Mouse (Mus musculus) forebrain, embryonic 13.5 days (tissue): Measurements from ENCODE around the gene Lcat. TPM values are rescaled to one million over a fixed set of nuclear protein-coding genes. Genes with fewer than 3 reads are reported as not detected.

ENCODE experiments used
- ATAC-seq: fragments of 200-750 bp; cut with Nextera tagmentation; 2 replicates; pipeline ENCODE4 v1.8.0; 2017
- H3K27ac ChIP-seq: fragments of 300-500 bp; sonication (generic); 2 replicates; pipeline ENCODE4 v1.5.1; 2015; ENCODE audit warnings: inconsistent platforms, mild to moderate bottlenecking, moderate library complexity
- H3K27me3 ChIP-seq: fragments of 300-500 bp; sonication (generic); 2 replicates; pipeline ENCODE4 v1.6.1; 2015; ENCODE audit warnings: mild to moderate bottlenecking, inconsistent platforms
- H3K36me3 ChIP-seq: fragments of 300-500 bp; sonication (generic); 2 replicates; pipeline ENCODE4 v1.6.1; 2015; ENCODE audit warnings: mild to moderate bottlenecking, inconsistent platforms; ENCODE audit not compliant: poor library complexity, severe bottlenecking
- H3K4me1 ChIP-seq: fragments of 300-500 bp; sonication (generic); 2 replicates; pipeline ENCODE4 v1.6.1; 2015; ENCODE audit warnings: inconsistent platforms
- H3K4me2 ChIP-seq: fragments of 300-500 bp; sonication (generic); 2 replicates; pipeline ENCODE4 v1.6.1; 2015; ENCODE audit warnings: inconsistent platforms, mild to moderate bottlenecking, moderate library complexity
- H3K4me3 ChIP-seq: fragments of 300-500 bp; sonication (generic); 2 replicates; pipeline ENCODE4 v1.5.1; 2015; ENCODE audit warnings: mild to moderate bottlenecking, inconsistent platforms
- H3K9ac ChIP-seq: fragments of 300-500 bp; sonication (generic); 2 replicates; pipeline ENCODE4 v1.6.1; 2015; ENCODE audit warnings: mild to moderate bottlenecking, inconsistent platforms
- H3K9me3 ChIP-seq: fragments of 300-500 bp; sonication (generic); replicated peaks from 2 replicates; pipeline ENCODE4 v1.6.1; 2016; ENCODE audit warnings: inconsistent platforms
- WGBS: fragments of 180-500 bp; shearing (Covaris S2); methylation state at CpG from one replicate; pipeline ENCODE4 v1.1.7; 2015; 5-methylcytosine and 5-hydroxymethylcytosine counted together
- polyA plus RNA-seq: library from polyadenylated mRNA; unstranded; fragments of >200 nt; fragmentation: Nextera tagmentation; extraction: Ambion mirVana; gene quantifications from 2 replicates; pipeline ENCODE4 v1.2.1, GENCODE M21; 2015

Gene Lcat
- polyA plus RNA-seq, 1 experiment from 2014 or later: 0.61 TPM

- peaks cover 46% of the 10 kb centered on the region for H3K27me3 ChIP-seq
- H3K9ac ChIP-seq: peak within 1 kb of the TSS; percentile 68
- H3K4me1 ChIP-seq: peaks cover 12% of the 10 kb centered on the region; the same call in 1 of the 2 replicates
- H3K27ac ChIP-seq: no peak within 1 kb of the TSS; the same call in 1 of the 2 replicates
- 0% methylated on average over 22 of the region's 47 CpGs for WGBS
- peak; percentile 87 for ATAC-seq
- H3K36me3 ChIP-seq: no peaks in the 10 kb centered on the region
- no peaks in the 10 kb centered on the region for H3K9me3 ChIP-seq
- H3K4me3 ChIP-seq: peak within 1 kb of the TSS; percentile 59
- H3K4me2 ChIP-seq: peak within 1 kb of the TSS; percentile 78
Observed at GRCm38 (mm10) chr8:105965905-105966341, 22.7 kb upstream of the Lcat start, which contains the start of gene Slc12a4. Gene Slc12a4, minus strand, starts transcription at chr8:105966097.

GRCm38 (mm10) chr8:105965266-105965904, 22.2 kb upstream of the Lcat start:
- peak overlapping the region; percentile 68 for H3K9ac ChIP-seq
- H3K4me3 ChIP-seq: peak overlapping the region; percentile 59
- 2% methylated on average over 40 of the region's 40 CpGs for WGBS
- H3K4me2 ChIP-seq: peak overlapping the region; percentile 78
- no peak overlapping the region; the same call in 1 of the 2 replicates for H3K27ac ChIP-seq
- peak; percentile 67 for ATAC-seq
- H3K4me1 ChIP-seq: peaks cover 12% of the 10 kb centered on the region; the same call in 1 of the 2 replicates
- H3K27me3 ChIP-seq: peaks cover 46% of the 10 kb centered on the region
- no peaks in the 10 kb centered on the region for H3K36me3 ChIP-seq
- no peaks in the 10 kb centered on the region for H3K9me3 ChIP-seq

GRCm38 (mm10) chr8:105964506-105965265, 21.5 kb upstream of the Lcat start:
- ATAC-seq: no peak
- no peaks in the 10 kb centered on the region for H3K36me3 ChIP-seq
- H3K4me1 ChIP-seq: peaks cover 12% of the 10 kb centered on the region; the same call in 1 of the 2 replicates
- 79% methylated on average over 12 of the region's 12 CpGs for WGBS
- H3K27ac ChIP-seq: no peak overlapping the region
- 0 out of 2 replicates have a peak overlapping the region, but pooled peaks have one; percentile 68 for H3K9ac ChIP-seq
- no peaks in the 10 kb centered on the region for H3K9me3 ChIP-seq
- peak overlapping the region; percentile 59 for H3K4me3 ChIP-seq
- peak overlapping the region; percentile 78 for H3K4me2 ChIP-seq
- peaks cover 46% of the 10 kb centered on the region for H3K27me3 ChIP-seq

GRCm38 (mm10) chr8:105961536-105961935, 18.4 kb upstream of the Lcat start:
- Histone ChIP-seq H3K9me3 (no peaks in the 10 kb centered on the region), H3K4me3 (no peak overlapping the region), H3K36me3 (no peaks in the 10 kb centered on the region), H3K4me2 (no peak overlapping the region), H3K4me1 (peaks cover 12% of the 10 kb centered on the region; the same call in 1 of the 2 replicates), H3K27ac (no peak overlapping the region), H3K27me3 (peaks cover 32% of the 10 kb centered on the region), H3K9ac (no peak overlapping the region)
- WGBS: 87% methylated on average over 10 of the region's 10 CpGs
- no peak for ATAC-seq

- Histone ChIP-seq H3K4me3 (no peak overlapping the region), H3K4me2 (no peak overlapping the region), H3K36me3 (no peaks in the 10 kb centered on the region), H3K27me3 (peaks cover 28% of the 10 kb centered on the region), H3K27ac (no peak overlapping the region), H3K4me1 (peaks cover 11% of the 10 kb centered on the region; the same call in 1 of the 2 replicates), H3K9me3 (no peaks in the 10 kb centered on the region), H3K9ac (no peak overlapping the region)
- WGBS: 82% methylated on average over 14 of the region's 14 CpGs
- no peak for ATAC-seq
Observed at GRCm38 (mm10) chr8:105961101-105961500, 17.9 kb upstream of the Lcat start.

GRCm38 (mm10) chr8:105959350-105959749, 16.2 kb upstream of the Lcat start:
- no peaks in the 10 kb centered on the region for H3K9me3 ChIP-seq
- H3K36me3 ChIP-seq: no peaks in the 10 kb centered on the region
- no peak for ATAC-seq
- H3K9ac ChIP-seq: no peak overlapping the region
- no peaks in the 10 kb centered on the region for H3K4me1 ChIP-seq
- no peak overlapping the region for H3K4me3 ChIP-seq
- WGBS: 79% methylated on average over 7 of the region's 7 CpGs
- peaks cover 10% of the 10 kb centered on the region for H3K27me3 ChIP-seq
- H3K4me2 ChIP-seq: no peak overlapping the region
- no peak overlapping the region for H3K27ac ChIP-seq

GRCm38 (mm10) chr8:105957813-105958212, 14.6 kb upstream of the Lcat start:
- no peaks in the 10 kb centered on the region for H3K4me1 ChIP-seq
- no peaks in the 10 kb centered on the region for H3K9me3 ChIP-seq
- no peak overlapping the region for H3K4me2 ChIP-seq
- WGBS: 77% methylated on average over 2 of the region's 4 CpGs
- H3K36me3 ChIP-seq: no peaks in the 10 kb centered on the region
- H3K27ac ChIP-seq: no peak overlapping the region
- no peak overlapping the region for H3K9ac ChIP-seq
- no peak for ATAC-seq
- no peaks in the 10 kb centered on the region for H3K27me3 ChIP-seq
- H3K4me3 ChIP-seq: no peak overlapping the region

GRCm38 (mm10) chr8:105956556-105956955, 13.4 kb upstream of the Lcat start:
- Histone ChIP-seq H3K4me3 (no peak overlapping the region), H3K36me3 (no peaks in the 10 kb centered on the region), H3K27ac (no peak overlapping the region), H3K9me3 (no peaks in the 10 kb centered on the region), H3K27me3 (no peaks in the 10 kb centered on the region), H3K4me2 (no peak overlapping the region), H3K9ac (no peak overlapping the region), H3K4me1 (no peaks in the 10 kb centered on the region)
- ATAC-seq: no peak
- WGBS: 91% methylated on average over 4 of the region's 4 CpGs

GRCm38 (mm10) chr8:105951057-105951659, 8.0 kb upstream of the Lcat start:
- Histone ChIP-seq H3K27me3 (no peaks in the 10 kb centered on the region), H3K4me2 (no peak overlapping the region), H3K4me3 (no peak overlapping the region), H3K9ac (no peak overlapping the region), H3K36me3 (peaks cover 4% of the 10 kb centered on the region; the same call in 1 of the 2 replicates), H3K9me3 (no peaks in the 10 kb centered on the region), H3K27ac (no peak overlapping the region; the same call in 1 of the 2 replicates), H3K4me1 (peaks cover 10% of the 10 kb centered on the region; the same call in 1 of the 2 replicates)
- ATAC-seq: peak; percentile 81; the same call in 1 of the 2 replicates
- 57% methylated on average over 7 of the region's 7 CpGs for WGBS

GRCm38 (mm10) chr8:105949350-105949749, 6.2 kb upstream of the Lcat start:
- Histone ChIP-seq H3K27ac (no peak overlapping the region), H3K9me3 (no peaks in the 10 kb centered on the region), H3K36me3 (peaks cover 14% of the 10 kb centered on the region; the same call in 1 of the 2 replicates), H3K9ac (no peak overlapping the region), H3K4me3 (no peak overlapping the region), H3K4me2 (no peak overlapping the region), H3K27me3 (no peaks in the 10 kb centered on the region), H3K4me1 (peaks cover 10% of the 10 kb centered on the region; the same call in 1 of the 2 replicates)
- ATAC-seq: 0 out of 2 replicates have a peak, but pooled peaks have one; percentile 30
- 45% methylated on average over 10 of the region's 10 CpGs for WGBS

- Histone ChIP-seq H3K36me3 (peaks cover 14% of the 10 kb centered on the region; the same call in 1 of the 2 replicates), H3K9ac (no peak overlapping the region), H3K9me3 (no peaks in the 10 kb centered on the region), H3K4me1 (peaks cover 5% of the 10 kb centered on the region), H3K27me3 (no peaks in the 10 kb centered on the region), H3K4me3 (no peak overlapping the region), H3K27ac (no peak overlapping the region), H3K4me2 (no peak overlapping the region)
- ATAC-seq: no peak
- WGBS: 93% methylated on average over 5 of the region's 5 CpGs
Observed at GRCm38 (mm10) chr8:105942542-105942941, 640 bp downstream of the Lcat start.

GRCm38 (mm10) chr8:105942026-105942425, 1.2 kb downstream of the Lcat start:
- Histone ChIP-seq H3K9ac (no peak overlapping the region), H3K4me2 (no peak overlapping the region), H3K4me1 (peaks cover 5% of the 10 kb centered on the region), H3K4me3 (no peak overlapping the region), H3K9me3 (no peaks in the 10 kb centered on the region), H3K36me3 (peaks cover 10% of the 10 kb centered on the region; the same call in 1 of the 2 replicates), H3K27me3 (no peaks in the 10 kb centered on the region), H3K27ac (no peak overlapping the region)
- ATAC-seq: no peak
- 94% methylated on average over 11 of the region's 11 CpGs for WGBS
